Mouse (Mus musculus) testis, postnatal 14 days (tissue): ENCODE measurements around the gene Dnaic2.

Experiments used
- DNase-seq: peaks from one replicate; pipeline ENCODE4 v3.0.0; 2021; ENCODE audit warnings: low spot score

Gene Dnaic2

DNA sequence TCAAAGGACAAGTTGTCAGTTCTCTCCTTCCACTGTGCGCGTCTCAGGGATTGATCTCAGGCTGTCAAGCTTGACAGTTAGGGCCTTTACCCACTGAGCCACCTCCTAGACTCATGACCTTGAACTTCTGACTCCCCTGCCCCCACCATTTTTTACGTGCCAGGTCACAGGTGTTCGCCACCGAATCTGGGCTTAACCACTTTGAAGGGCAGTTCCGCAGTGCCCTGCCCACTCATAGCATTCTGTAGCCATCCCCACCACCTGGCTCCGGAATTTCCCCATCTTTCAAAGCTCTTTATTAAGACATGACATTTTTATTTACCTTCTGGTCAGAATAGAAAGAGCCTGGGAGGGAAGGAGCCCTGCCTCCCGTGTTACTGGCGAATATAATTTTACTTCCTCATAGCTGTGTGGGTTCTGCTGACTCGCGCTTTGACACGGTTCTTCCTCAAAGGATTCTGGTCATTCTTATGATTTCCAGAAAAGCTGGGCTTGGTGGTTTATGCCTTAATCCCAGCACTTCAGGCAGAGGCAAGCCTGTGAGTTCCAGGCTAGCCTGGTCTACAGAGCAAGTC is 20.4 kb downstream of the Dnaic2 start:
- DNase-seq = no peak

DNA sequence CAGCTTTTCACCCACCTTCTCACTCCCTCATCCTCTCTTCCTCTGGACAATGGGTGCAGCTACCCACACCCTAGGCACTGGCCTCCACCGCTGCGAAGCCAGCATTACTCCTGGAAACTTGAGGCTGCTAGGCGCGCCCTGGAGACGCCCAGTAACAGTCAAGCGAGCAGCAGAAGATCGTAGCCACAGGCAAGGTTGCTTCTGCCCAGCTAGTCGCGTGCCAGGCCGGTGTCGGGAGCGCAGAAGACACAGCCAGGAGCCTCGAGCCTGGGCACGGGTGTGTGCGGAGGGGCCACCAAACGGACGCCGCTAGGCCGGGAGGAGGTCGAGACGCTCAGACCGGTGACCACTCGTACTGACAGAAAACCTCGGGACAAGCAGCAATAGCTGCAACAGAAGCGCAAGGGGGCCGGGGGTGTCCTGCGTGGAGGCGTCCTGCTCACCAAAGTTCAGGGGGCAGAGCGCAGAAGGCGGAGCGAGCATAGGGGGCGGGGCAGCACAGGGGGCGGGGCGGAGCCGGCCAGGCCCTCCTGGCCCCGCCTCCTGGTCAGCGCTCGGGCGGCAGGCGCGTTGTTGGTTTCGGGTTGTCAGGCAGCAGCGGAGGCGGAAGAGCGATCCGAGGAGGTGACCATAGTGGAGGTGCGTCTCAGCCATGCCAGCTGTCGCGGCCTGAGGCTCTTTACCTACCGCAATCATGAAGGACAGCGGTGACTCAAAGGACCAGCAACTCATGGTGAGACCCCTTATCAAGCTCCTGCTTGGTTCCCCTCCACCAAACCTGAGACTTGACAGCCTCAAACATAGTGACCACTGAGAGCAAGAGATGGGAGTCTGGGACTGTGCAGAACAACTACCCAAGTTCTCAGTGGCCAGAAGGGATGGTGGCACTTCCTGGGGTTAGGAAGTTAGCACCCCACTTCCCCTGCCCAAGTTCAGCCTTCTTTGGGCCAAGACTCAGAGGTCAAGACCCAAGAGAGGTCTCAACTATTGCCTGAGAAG is 37.9 kb downstream of the Dnaic2 start, which contains the start of gene Kif19a:
Gene Kif19a (plus strand): TSS at position 569 of the 999 bp plus-strand sequence.
- peak; percentile 23 for DNase-seq

DNA sequence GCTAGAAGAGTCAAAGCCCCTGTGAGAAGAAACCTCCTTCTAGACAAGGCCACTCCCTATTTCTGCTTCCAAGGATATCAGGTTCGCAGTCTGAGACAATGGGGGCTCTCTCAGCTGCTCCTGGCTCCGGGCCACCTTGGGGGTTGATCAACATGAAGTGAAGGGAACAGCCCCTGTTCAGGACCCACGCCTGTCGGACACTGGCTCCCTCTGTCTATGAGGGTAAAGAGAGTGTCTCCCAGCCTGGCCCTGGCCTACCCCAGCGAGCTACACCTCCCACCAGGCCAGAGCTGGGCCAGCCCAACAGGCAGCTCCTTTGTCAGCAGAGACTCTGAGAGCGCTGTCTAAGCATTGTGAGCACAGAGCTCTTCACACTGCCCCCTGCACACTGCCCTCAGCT is 42.7 kb downstream of the Dnaic2 start:
- no peak for DNase-seq

DNA sequence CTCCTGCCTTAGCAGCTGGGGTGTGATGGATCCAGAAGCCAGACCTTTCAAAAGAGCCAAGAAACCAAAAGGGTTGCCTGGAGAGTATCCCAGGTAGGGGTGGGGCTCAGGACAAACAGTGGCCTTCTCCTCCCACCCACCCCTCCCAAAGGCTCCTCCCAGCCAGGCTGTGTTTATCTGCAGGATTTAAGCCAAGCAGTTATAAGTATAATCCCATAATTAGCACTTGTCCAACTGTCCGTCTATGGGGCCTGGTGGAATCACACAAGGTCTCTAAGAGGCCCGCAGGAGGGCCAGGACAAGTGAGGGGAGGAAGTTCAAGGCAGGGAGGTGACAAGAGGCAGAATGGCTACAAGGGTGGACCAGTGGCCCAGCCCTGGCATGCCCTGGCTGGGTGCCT is 44.7 kb downstream of the Dnaic2 start:
- no peak for DNase-seq

DNA sequence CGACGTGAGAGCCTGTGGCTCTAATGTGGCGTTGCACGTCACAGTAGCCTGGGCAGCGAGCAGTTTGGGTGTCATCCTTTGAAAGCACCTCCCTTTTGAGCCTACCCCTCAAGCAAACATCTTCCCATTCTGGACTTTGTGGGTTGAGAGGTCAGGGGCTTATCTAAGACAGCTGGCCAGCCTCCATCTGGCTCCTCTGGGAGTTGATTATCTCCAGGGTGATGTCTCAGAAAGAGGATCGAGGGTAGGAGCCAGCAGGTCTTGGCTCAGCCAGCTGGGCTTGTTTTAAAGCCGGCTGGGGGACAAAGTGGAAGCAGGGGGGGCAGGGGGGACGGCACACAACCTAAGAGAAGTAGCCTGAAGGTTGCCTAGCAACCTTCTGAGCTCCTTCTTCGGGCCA is 52.9 kb downstream of the Dnaic2 start:
- DNase-seq = peak; percentile 45

DNA sequence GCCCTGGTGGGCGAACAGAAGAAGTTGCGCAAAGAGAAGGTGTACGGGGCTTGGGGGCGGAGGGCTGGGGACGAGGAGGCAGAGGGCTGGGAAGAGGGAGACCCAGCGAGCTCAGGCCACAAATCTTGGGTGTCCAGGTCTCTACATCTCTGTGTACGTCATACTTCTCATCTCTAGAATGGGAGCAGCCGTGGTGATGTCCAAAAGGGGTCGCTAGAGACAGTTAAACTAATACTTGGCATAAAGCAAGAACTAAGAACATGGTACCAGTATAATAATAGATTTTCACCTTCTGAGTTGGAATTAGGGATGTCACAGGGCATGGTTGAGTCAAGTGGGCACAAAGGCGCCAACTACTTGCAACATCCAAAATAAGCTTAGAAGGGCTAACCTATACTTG is 58.7 kb downstream of the Dnaic2 start:
- DNase-seq = no peak

DNA sequence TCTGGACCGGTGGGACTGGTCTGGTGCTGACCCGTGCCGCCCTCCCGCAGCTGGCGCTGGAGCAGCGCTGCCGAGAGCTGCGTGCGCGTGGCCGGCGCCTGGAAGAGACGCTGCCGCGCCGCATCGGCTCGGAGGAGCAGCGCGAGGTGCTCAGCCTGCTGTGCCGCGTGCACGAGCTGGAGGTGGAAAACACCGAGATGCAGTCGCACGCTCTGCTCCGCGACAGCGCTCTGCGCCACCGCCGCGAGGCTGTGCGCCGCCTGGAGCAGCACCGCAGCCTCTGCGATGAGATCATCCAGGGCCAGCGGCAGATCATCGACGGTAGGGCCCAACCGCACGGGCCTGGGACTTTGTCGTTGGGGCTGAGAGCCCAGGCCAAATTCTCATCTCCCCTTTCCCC is 59.1 kb downstream of the Dnaic2 start:
- no peak for DNase-seq

DNA sequence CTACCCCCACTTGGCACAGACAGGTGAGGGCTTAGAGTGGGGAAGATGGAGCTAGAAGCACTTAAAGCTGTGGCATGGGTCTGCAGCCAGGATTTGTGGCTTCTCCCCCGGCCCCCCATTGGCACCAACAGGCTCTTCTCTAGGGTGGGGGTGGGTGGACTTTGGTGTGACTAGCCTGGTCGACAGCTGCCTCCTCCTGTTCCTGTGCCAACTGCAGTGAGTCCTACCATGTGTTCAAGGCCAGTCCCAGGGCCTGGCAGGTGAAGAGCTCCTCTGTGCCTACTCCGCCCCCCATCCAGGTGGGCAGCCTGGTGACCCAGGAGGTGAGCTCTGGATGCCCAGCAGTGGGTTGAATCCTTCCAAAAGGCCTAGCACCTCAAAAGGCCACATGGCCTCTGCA is 60.4 kb downstream of the Dnaic2 start:
- no peak for DNase-seq

DNA sequence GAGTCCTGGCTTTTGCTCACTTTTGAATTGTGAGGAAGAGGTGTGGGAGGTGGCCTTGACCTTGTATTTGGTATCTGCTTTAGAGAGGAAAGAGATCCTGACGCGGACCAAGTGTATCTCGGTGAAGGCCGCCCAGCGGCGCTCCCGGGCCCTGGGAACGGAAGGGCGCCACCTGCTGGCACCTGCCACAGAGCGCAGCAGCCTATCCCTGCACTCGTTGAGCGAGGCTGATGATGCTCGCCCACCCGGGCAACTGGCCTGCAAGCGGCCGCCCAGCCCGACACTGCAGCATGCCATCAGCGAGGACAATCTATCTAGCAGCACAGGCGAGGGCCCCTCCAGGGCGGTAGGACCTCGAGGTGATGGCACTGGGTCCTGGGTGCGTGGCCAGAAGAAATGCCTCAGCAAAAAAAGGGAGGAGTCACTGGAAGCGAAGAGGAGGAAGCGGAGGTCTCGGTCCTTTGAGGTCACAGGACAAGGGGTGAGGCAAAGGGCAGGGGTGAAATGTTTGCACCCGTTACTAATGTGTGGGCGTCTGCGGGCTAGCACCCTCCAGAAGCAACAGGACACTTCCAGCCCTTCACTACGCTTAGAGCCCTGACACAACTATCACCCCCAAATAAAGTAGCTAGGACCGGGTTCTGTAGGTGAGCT is 62.0 kb downstream of the Dnaic2 start:
- peak; percentile 77 for DNase-seq

DNA sequence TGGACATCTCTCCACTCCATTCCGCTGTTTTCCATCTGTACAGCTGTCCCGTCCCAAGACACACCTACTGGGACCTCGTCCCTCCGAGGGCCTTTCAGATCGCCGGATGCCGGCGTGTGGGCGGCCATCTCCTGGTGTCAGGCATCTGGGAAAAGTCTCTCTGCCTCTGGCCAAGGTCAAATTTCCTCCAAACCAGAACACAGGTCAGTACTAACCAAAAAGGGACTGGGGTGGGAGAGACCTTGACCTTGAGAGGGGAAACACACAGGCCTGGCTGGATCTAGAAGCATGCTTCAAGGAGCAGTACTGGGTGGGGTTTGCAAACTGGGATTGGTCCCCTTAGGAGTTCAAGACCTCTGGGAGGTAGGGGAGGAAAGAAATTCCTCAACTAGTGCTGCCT is 62.5 kb downstream of the Dnaic2 start:
- no peak for DNase-seq

DNA sequence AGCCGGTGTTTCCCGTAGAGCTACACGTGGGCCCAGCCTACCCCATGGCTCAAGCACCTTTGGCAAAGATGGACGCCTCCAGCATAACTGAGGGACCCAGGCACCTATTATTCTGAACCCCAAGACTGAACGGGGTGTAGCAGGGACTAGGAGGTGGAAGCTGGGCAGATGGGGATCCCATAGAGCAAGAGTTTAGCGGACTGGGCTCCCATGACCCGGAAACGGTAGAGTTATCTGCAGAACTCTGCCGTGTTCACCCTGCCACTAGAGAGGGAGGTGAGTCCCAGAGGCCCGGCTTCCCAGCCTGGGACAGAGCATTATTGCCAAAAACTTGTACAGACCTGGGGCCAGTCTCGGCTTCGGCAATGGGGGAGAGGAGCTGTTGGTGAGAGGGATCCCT is 63.0 kb downstream of the Dnaic2 start:
- DNase-seq = no peak

DNA sequence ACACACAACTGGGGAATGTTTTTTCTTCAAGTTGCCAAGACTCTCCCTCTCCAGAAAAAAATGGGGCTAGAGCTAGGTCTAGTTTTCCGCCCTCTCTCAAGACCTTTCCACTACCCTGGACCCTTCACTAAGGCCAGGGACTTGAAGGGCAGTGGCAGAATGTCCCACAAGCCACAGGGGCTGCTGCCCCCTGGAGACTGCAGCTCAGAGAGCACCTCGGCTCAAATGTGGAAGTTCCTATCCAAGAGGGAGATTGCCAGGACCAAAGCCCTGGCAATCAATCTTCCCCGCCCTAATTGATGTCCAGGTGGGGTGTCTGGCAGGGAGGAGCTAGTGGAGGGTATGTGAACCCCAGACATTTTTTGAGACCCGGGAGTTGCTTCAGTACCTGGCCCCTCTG is 63.6 kb downstream of the Dnaic2 start:
- DNase-seq = no peak

DNA sequence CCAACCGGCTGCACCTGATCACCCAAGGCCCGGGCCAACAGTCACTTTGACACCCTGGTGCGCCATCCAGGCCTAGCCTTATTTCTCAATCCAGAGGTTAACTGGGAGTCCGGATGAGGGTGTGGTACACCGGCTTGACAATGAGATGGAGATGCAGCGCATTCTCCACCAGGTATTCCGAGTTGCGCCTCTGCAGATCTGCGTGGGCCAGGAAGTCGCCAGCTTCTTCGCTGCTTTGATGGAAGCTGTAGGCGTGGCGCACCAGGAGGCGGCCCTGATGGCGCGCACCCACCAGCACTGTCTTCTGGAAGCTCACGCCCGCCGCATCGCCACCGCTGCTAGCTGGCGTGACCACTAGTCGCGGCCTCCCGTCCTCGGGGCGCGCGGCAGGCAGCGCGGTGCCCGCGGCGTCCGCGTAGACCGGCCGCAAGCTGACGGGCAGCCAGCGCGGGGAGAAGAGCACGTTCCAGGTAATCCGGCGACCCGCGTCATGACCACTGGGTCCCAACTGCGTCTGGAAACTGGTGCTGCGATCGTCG is 64.2 kb downstream of the Dnaic2 start:
- DNase-seq = no peak

DNA sequence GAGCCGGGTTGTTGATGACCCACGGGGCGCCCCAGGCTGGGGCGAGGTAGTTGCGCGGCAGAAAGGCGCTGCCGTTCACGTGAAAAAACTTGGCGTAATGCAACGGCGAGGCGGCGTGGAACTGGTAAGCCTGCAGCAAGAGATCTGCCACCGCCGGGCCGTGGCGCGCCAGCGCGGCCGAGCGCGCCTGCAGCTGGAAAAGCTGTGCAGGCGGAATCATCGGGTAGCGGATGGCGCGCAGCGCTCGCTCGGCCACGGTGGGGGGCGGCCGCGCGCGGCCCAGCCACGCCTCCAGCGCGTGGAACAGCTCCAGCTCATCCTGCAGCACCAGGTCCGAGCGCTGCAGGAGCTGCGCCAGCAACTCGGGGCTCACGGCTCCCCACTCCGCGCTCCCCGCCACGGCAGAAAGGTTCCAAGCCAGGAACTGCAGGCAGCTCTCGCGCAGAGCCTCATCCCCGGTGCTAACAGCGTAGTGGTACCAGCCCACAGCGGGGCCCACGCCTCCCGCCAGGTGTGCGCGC is 64.7 kb downstream of the Dnaic2 start:
- no peak for DNase-seq

DNA sequence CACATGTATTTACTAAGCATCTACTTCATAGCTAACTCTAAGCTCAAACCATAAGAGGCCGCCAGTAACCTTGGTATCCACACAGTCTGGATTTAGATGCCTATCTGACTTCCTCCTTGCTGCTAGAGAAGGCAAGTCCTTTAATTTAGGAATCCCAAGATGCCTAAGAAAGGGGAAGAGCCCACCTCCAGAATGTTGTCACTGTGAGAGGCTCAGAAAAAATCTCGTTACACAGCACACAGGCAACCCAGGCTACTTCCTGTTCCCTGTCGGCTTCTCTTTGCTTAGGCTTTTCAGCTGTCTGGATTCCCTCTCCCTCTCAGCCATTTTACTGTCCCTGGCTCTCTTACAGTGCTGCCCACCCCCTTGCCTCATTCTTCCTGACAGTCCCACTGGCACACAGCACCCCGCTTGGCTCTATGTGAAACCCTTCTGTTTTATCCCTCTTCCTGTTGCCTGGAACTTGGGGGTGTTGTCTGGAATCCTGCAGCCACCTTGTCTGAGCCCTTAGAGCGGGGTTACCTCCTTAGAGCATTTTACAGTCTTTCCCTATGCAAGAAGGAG is 65.8 kb downstream of the Dnaic2 start:
- DNase-seq = no peak

DNA sequence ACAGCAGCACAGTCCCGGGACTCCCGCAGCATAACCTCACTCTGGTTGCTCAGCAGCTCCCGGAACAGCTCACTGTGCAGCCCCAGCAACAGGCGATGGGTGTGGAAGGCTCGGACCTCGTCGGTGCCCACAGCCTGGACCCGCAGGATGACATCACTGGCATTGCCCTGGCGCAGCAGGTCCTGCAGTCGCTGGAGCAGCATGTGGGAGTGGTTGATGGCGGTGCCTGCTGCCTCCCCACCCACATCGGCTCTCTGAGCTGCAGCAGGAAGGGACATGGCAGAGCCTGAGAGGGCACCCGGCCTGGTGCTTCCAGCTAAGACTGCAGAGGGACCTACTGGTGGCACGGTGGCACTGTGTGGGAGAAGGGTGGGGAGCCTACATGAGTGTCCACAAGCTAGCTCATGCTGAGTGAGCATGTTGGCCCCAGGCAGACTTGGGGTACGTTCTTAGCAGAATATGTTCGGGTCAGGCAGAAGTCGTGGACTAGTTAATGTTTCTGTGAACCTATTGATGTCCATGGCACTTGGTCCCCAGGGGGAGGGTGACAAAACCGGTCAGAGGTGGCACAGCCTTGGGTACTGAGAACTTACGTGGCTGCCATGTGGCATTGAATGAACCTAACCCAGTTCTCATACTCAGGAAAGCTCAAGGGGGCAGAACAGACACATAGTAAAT is 66.8 kb downstream of the Dnaic2 start:
- no peak for DNase-seq

DNA sequence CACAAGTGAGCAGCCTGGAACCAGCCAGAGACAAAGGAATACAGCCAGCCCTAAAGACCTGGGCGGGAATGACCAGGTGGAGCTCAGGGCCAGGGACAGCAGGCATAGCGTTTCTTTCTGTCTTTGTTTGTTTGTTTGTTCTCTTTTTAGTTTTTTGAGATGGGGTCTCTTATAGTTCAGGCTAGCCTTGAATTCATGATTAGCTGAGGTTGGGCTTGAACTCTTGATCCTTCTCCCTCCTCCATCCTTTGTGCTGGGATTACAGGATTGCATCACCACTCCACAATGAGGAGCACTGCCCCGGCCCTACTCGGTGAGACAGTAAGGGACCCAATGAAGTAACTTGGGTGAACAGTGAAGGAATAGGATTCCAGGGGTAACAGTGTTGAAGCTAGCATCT is 67.5 kb downstream of the Dnaic2 start:
- DNase-seq = no peak

DNA sequence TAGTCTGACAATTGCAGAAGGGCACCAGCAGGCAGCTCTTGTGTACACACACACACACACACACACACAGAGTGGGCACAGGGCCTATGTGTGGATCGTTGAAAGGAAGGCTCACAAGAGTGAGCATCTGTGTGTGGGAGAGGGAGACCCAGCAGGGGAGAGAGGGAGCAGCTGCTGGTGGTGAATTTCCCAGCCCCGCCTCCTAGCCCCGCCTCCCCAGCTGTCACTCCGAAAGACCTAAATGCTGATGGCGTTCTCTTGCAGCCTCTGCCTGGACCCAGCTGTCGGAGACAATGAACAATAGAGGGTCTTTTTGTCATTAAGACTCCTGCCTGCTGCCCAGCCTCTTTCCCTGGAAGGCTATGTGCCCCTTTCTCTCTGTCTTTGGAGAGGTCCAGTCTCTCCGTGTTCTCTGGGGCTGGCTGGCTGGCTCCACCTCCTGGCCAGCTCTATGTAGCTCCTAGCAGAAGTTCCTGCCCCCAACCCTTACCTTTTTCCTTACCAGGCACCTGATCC is 68.1 kb downstream of the Dnaic2 start:
- no peak for DNase-seq

DNA sequence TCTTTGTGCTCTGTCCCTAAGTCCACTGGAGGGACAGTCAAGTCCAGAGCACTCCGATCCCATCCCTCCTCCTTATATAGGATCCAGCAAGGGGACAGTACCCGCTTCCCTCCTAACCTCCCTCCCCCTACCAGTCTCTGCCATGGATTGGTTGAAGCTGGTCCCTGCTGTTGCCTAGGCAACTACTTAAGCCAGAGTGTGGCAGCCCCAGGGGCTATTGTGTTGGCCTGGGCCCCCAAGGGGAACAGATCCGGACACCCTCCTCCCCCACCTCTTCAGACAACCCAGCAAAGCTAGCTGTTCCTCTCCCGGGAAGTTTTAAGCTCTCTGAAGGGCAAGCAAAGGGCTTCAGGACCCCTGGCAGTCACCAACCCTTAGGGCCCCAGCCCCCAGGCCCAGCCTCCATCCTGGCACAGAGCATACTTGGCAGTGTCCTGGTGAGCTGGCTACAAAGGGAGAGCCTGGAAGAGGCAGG is 68.7 kb downstream of the Dnaic2 start, which contains the start of gene Btbd17:
Gene Btbd17 (minus strand): TSS at position 98 of the 475 bp plus-strand sequence.
- no peak for DNase-seq

DNA sequence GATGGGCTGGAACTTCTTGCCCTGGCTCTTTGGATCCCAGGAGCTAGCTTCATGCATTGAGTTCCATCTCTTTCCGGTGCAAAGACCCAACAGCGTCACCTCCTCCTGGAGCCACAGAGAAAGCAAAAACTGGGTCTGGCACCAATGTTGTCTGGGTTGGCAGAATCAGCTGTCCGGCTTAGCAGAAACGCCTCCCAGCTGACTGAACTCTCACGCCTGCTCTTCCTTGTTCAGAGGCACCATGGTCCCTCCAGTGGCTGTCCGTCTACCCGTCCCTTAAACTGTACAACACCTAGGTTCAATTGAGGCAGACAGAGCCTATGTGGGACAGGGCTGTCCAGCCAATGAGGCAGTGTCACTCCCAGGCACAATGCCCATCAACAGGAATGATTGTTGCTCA is 70.0 kb downstream of the Dnaic2 start:
- DNase-seq = no peak

DNA sequence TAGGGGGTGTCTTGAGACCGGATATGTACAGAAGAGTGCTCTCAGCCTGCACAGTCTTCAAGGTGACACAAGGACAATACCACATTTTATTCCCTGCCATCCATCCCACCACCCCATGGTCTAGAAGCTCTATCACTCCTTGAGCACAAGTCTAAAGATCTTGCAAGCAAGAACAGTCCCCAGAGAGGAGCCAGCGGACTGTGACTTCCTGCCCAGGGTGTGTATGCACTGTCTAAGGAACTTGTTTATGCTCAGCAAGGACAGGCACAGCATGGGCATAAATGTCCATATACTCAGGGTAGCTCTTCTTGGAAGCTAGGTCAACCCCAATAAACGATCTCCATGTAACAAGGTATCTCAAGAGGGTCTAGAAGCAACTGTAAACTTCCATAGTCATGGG is 70.8 kb downstream of the Dnaic2 start:
- no peak for DNase-seq
